Mouse (Mus musculus) hindbrain, embryonic 15.5 days (tissue): Measurements from ENCODE around the gene Pygb. TPM values are rescaled to one million over a fixed set of nuclear protein-coding genes. Genes with fewer than 3 reads are reported as not detected.

Source experiments
- ATAC-seq: fragments of 200-750 bp; cut with Nextera tagmentation; 2 replicates; pipeline ENCODE4 v1.8.0; 2017; ENCODE audit warnings: low read depth, moderate number of reproducible peaks, moderate TSS enrichment; ENCODE audit not compliant: low FRiP score
- H3K27ac ChIP-seq: fragments of 300-500 bp; sonication (generic); replicated peaks from 2 replicates; pipeline ENCODE4 v1.5.1; 2015; ENCODE audit warnings: mild to moderate bottlenecking, inconsistent platforms
- H3K27me3 ChIP-seq: fragments of 300-500 bp; sonication (generic); 2 replicates; pipeline ENCODE4 v1.6.1; 2015; ENCODE audit warnings: control low read depth, inconsistent platforms
- H3K36me3 ChIP-seq: fragments of 300-500 bp; sonication (generic); 2 replicates; pipeline ENCODE4 v1.6.1; 2015; ENCODE audit warnings: control low read depth, inconsistent platforms
- H3K4me1 ChIP-seq: fragments of 300-500 bp; sonication (generic); replicated peaks from 2 replicates; pipeline ENCODE4 v1.6.1; 2015; ENCODE audit warnings: control low read depth, inconsistent platforms
- H3K4me2 ChIP-seq: fragments of 300-500 bp; sonication (generic); 2 replicates; pipeline ENCODE4 v1.6.1; 2015; ENCODE audit warnings: moderate library complexity, mild to moderate bottlenecking, inconsistent platforms
- H3K4me3 ChIP-seq: fragments of 300-500 bp; sonication (generic); 2 replicates; pipeline ENCODE4 v1.5.1; 2015; ENCODE audit warnings: mild to moderate bottlenecking, inconsistent platforms
- H3K9ac ChIP-seq: fragments of 300-500 bp; sonication (generic); 2 replicates; pipeline ENCODE4 v1.6.1; 2015; ENCODE audit warnings: inconsistent platforms
- H3K9me3 ChIP-seq: fragments of 300-500 bp; sonication (generic); 2 replicates; pipeline ENCODE4 v1.6.1; 2016; ENCODE audit warnings: control low read depth, inconsistent platforms
- WGBS: fragments of 180-500 bp; shearing (Covaris S2); methylation state at CpG from one replicate; pipeline ENCODE4 v1.1.7; 2015; 5-methylcytosine and 5-hydroxymethylcytosine counted together
- polyA plus RNA-seq: library from polyadenylated mRNA; unstranded; fragments of >200 nt; fragmentation: Nextera tagmentation; extraction: Ambion mirVana; gene quantifications from 2 replicates; pipeline ENCODE4 v1.2.1, GENCODE M21; 2015

Pygb gene
- 135 and 149 TPM in 2 replicates for polyA plus RNA-seq

- WGBS, result 2% methylated on average over 54 of the region's 58 CpGs
- Histone ChIP-seq H3K9ac (peak within 1 kb of the TSS; percentile 58), H3K27ac (peak within 1 kb of the TSS; percentile 69), H3K36me3 (no peaks in the 10 kb centered on the region), H3K4me2 (peak within 1 kb of the TSS; percentile 80), H3K9me3 (no peaks in the 10 kb centered on the region), H3K4me3 (peak within 1 kb of the TSS; percentile 54), H3K27me3 (peaks cover 4% of the 10 kb centered on the region; the same call in 1 of the 2 replicates), H3K4me1 (peaks cover 31% of the 10 kb centered on the region)
- ATAC-seq, result peak; percentile 97
These were observed at the start of gene Pygb for GRCm38 (mm10) chr2:150786251-150787180. TSS of gene Pygb (plus strand) at chr2:150786735.

DNA sequence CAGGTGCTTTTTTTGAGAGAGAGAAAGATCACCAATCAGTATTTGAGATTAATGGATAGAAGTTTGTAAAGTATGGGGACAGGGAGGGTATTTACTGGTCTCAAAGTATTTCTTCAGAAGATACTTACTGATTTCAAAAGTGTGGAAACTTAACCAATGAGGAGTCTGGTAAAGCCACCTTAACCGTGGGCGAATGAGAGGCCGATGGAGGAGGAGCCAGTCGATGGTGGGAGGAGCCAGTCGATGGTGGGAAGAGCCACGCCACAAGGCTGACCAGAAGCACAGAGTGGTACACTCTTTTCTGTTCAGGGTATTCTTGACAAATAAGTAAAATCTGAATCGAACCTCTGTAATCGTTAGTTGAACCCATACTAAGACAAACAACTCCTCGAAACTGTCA is 48.7 kb upstream of the Pygb start:
- H3K36me3 ChIP-seq, result no peaks in the 10 kb centered on the region
- no peak overlapping the region for H3K27ac ChIP-seq
- H3K27me3 ChIP-seq, result peaks cover 27% of the 10 kb centered on the region
- peaks cover 5% of the 10 kb centered on the region; the same call in 1 of the 2 replicates for H3K4me1 ChIP-seq
- ATAC-seq, result no peak
- no peak overlapping the region for H3K4me3 ChIP-seq
- no peak overlapping the region for H3K4me2 ChIP-seq
- no peak overlapping the region for H3K9ac ChIP-seq
- 79% methylated on average over 9 of the region's 9 CpGs for WGBS
- H3K9me3 ChIP-seq, result no peaks in the 10 kb centered on the region

DNA sequence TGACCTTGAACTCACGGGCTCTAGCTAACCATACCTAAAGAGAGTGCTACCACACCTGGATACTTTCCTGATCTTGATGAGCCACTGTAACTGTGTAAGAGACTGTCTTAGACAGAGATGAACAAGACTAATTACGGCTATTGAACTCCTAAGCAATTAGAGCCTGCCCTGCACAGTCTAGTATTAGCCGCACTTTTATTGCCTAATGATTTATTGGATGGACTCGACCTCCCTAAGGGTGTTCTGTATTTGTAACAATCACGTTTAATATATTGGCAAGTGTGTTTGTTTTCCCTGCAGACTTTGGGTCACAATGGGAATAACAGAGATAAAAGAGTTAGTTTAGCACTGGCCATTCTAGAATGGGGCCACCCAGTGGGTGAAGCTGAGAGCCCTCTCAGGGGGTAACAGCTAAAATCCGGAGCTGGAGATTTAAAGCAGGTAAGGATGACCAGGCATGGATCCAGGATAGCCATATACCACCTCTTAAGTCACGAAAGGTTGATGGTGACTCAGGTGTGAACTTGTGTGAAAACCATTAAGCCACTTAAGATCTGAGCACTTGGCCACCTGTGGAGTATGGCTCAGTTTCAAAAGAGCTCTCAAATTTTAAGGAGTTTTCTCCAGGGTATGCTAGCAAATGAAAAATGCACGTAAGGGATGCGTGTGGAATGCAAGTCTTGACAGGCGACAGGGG is 46.2 kb upstream of the Pygb start:
- 62% methylated on average over 10 of the region's 10 CpGs for WGBS
- Histone ChIP-seq H3K36me3 (no peaks in the 10 kb centered on the region), H3K4me3 (no peak overlapping the region), H3K9me3 (no peaks in the 10 kb centered on the region), H3K4me2 (no peak overlapping the region), H3K27ac (no peak overlapping the region), H3K4me1 (peaks cover 5% of the 10 kb centered on the region; the same call in 1 of the 2 replicates), H3K27me3 (peaks cover 40% of the 10 kb centered on the region), H3K9ac (no peak overlapping the region)
- peak; percentile 31; the same call in 1 of the 2 replicates for ATAC-seq

- Histone ChIP-seq H3K9ac (no peak overlapping the region), H3K4me1 (no peaks in the 10 kb centered on the region), H3K27ac (no peak overlapping the region), H3K4me3 (no peak overlapping the region), H3K4me2 (no peak overlapping the region), H3K27me3 (peaks cover 42% of the 10 kb centered on the region), H3K9me3 (no peaks in the 10 kb centered on the region), H3K36me3 (no peaks in the 10 kb centered on the region)
- ATAC-seq, result 0 out of 2 replicates have a peak, but pooled peaks have one; percentile 70
- WGBS, result 61% methylated on average over 4 of the region's 4 CpGs
These were observed 45.1 kb upstream of the Pygb start for GRCm38 (mm10) chr2:150741405-150741804.

DNA sequence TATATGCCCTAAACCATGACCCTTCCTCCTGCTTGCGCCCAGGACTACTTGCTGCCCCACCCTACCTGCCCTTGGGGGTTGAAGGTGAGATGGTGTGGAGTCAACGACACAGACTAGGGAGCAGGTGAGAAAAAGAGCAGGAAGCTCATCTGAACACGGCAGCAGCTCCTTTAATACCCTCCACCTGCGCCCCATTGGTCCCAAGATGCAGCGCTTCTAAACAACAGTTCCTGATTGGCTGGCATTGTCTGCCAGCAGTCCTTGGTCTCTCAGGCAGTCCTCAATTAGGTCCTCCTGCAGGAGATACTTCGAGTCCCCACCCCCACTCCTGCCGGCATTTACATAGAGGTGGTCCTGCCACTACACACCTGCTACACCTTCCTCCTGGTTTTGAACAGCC is 41.5 kb upstream of the Pygb start:
- no peaks in the 10 kb centered on the region for H3K36me3 ChIP-seq
- H3K4me2 ChIP-seq, result no peak overlapping the region
- H3K9ac ChIP-seq, result no peak overlapping the region
- H3K27ac ChIP-seq, result no peak overlapping the region
- H3K4me3 ChIP-seq, result no peak overlapping the region
- H3K27me3 ChIP-seq, result peaks cover 34% of the 10 kb centered on the region; the same call in 1 of the 2 replicates
- WGBS, result 77% methylated on average over 7 of the region's 7 CpGs
- no peaks in the 10 kb centered on the region for H3K9me3 ChIP-seq
- peaks cover 6% of the 10 kb centered on the region for H3K4me1 ChIP-seq
- no peak for ATAC-seq

DNA sequence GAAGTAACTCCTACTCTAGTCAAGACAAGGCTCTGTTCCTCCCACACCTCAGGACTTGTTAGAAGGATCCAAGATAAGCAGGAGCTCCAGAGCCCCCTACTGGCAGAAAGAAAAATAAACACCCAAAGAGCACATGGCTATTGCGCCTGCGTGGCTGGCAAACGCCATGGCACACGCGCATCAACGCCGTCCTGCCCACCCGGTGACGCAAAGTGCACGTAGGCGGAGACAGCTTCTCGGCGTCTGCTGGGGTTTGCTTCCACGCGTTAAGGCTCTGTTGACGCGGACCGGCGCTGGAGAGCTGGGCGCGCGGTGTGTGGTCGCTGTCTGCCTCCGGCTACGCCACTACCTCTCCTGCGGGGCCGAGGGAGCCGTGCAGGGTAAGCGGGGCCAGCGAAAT is 37.7 kb upstream of the Pygb start, which contains the start of gene Entpd6:
Gene Entpd6 (plus strand): TSS at position 189 of the 400 bp plus-strand sequence.
- peak within 1 kb of the TSS; percentile 79 for H3K4me2 ChIP-seq
- under 1% methylated on average over 30 of the region's 30 CpGs for WGBS
- peaks cover 13% of the 10 kb centered on the region for H3K36me3 ChIP-seq
- H3K9ac ChIP-seq, result peak within 1 kb of the TSS; percentile 81
- peaks cover 22% of the 10 kb centered on the region; the same call in 1 of the 2 replicates for H3K27me3 ChIP-seq
- H3K4me1 ChIP-seq, result peaks cover 17% of the 10 kb centered on the region
- ATAC-seq, result peak; percentile 98
- peak within 1 kb of the TSS; percentile 67 for H3K4me3 ChIP-seq
- peak within 1 kb of the TSS; percentile 88 for H3K27ac ChIP-seq
- H3K9me3 ChIP-seq, result no peaks in the 10 kb centered on the region

- 0% methylated on average over 24 of the region's 24 CpGs for WGBS
- Histone ChIP-seq H3K9me3 (no peaks in the 10 kb centered on the region), H3K4me3 (peak overlapping the region; percentile 67), H3K27me3 (peaks cover 20% of the 10 kb centered on the region; the same call in 1 of the 2 replicates), H3K27ac (peak overlapping the region; percentile 88), H3K4me1 (peaks cover 17% of the 10 kb centered on the region), H3K4me2 (peak overlapping the region; percentile 79), H3K36me3 (peaks cover 18% of the 10 kb centered on the region), H3K9ac (peak overlapping the region; percentile 81)
- ATAC-seq, result peak; percentile 87
These were observed 37.3 kb upstream of the Pygb start for GRCm38 (mm10) chr2:150749283-150749682.

DNA sequence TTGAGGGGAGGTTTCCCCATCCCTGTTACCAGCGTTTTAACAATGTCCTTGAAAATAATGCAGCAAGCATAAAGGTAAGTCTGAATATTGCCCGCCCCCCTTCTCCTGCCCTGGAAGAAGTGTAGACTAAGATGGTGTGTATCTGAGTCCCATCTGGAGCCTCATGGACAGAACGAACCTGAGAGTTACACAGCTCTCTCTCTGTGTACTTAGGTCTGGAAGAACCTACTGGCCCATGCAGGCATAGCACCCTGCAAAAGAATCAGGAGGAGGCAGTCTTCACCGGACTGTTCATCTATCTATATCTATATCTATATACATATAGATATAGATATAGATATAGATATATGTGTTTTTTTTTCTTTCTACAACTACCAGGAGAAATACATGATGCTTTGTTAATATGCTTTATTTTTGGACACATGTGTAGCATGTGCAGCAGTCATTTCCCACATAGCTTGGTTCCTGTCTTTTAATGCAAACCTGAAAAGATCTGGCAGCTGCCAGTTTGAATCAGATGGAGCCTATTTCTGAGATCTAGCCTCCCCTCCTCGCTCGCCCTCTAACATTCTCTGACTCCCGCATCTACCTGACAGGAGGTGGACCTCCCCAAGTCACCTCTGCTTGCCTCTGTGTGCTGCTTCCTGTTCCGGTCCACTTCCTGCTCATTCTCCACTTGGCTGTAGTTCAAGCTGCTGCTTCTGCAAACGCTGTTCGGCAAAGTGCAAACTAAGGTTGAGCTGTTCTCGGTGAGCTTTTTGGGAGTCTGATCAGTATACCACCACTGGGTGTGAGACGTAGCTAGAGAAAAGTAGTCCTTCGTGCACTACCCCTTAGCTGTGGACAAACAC is 36.2 kb upstream of the Pygb start:
- Histone ChIP-seq H3K4me3 (peak overlapping the region; percentile 67), H3K4me2 (peak overlapping the region; percentile 79), H3K4me1 (peaks cover 17% of the 10 kb centered on the region), H3K27ac (no peak overlapping the region), H3K36me3 (peaks cover 18% of the 10 kb centered on the region), H3K27me3 (peaks cover 12% of the 10 kb centered on the region; the same call in 1 of the 2 replicates), H3K9ac (peak overlapping the region; percentile 81; the same call in 1 of the 2 replicates), H3K9me3 (no peaks in the 10 kb centered on the region)
- no peak for ATAC-seq
- WGBS, result 77% methylated on average over 13 of the region's 13 CpGs

- Histone ChIP-seq H3K36me3 (peaks cover 57% of the 10 kb centered on the region), H3K9ac (no peak overlapping the region), H3K9me3 (no peaks in the 10 kb centered on the region), H3K4me1 (peaks cover 11% of the 10 kb centered on the region), H3K4me3 (no peak overlapping the region), H3K4me2 (no peak overlapping the region), H3K27ac (no peak overlapping the region), H3K27me3 (no peaks in the 10 kb centered on the region)
- ATAC-seq, result no peak
- 88% methylated on average over 3 of the region's 3 CpGs for WGBS
These were observed 31.5 kb upstream of the Pygb start for GRCm38 (mm10) chr2:150755016-150755415.

DNA sequence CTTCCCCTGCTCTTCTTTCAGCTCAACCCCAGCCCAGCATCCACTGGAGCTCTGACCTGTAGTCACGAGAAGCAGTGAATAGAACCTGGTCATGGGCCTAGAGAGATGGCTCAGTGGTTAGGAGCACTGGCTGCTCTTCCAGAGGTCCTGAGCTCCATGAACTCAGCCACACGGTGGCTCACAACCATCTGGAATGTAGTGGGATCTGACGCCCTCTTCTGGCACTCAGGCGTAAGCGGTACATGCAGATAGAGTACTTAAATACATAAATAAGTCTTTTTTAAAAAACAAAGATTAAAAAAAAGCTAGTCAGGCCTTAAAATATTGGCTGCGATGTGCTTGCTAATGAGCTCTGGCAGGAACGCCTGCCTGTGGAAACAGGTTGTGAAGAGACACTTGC is 25.1 kb upstream of the Pygb start:
- H3K9me3 ChIP-seq, result no peaks in the 10 kb centered on the region
- H3K4me1 ChIP-seq, result peaks cover 6% of the 10 kb centered on the region; the same call in 1 of the 2 replicates
- 85% methylated on average over 7 of the region's 7 CpGs for WGBS
- no peak overlapping the region for H3K9ac ChIP-seq
- H3K4me3 ChIP-seq, result no peak overlapping the region
- no peak overlapping the region for H3K4me2 ChIP-seq
- no peak for ATAC-seq
- H3K27ac ChIP-seq, result no peak overlapping the region
- H3K27me3 ChIP-seq, result no peaks in the 10 kb centered on the region
- peaks cover 58% of the 10 kb centered on the region for H3K36me3 ChIP-seq

DNA sequence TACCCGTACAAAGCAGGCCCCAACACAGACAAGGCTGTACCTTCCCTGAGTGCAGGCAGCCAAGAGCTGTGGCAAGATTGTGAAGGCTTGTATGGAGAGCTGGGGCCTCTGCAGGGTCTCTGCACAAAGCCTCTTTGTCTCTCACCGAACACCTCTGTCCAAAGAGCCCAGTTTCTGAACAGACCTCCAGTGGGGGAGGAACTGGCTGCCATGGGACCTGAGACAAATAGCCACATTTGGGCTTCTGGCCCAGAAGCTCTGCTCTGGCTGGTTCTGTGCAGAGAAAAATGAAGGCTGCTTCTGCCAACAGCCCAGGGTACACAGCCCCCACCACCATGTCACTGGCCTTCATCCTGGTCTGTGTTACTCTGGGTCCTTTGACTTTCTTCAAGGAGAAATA is 20.9 kb upstream of the Pygb start:
- Histone ChIP-seq H3K9ac (no peak overlapping the region), H3K36me3 (peaks cover 55% of the 10 kb centered on the region), H3K27ac (peak overlapping the region; percentile 76), H3K4me3 (no peak overlapping the region), H3K27me3 (no peaks in the 10 kb centered on the region), H3K4me2 (no peak overlapping the region), H3K9me3 (no peaks in the 10 kb centered on the region), H3K4me1 (peaks cover 11% of the 10 kb centered on the region)
- 41% methylated on average over 2 of the region's 2 CpGs for WGBS
- ATAC-seq, result peak; percentile 91
